Mouse (Mus musculus) colon, adult 2 months (tissue): Measurements from ENCODE around the gene Ddx39. TPM values are rescaled to one million over a fixed set of nuclear protein-coding genes. Genes with fewer than 3 reads are reported as not detected.

Source experiments
- polyA plus RNA-seq: library from polyadenylated mRNA; depleted of rRNA; stranded (reverse); fragments of >200 nt; gene quantifications from 2 replicates; pipeline ENCODE4 v1.2.3, GENCODE M21; 2012; rRNA removed

Gene Ddx39
- 42.3 and 45.4 TPM in 2 replicates for polyA plus RNA-seq

DNA sequence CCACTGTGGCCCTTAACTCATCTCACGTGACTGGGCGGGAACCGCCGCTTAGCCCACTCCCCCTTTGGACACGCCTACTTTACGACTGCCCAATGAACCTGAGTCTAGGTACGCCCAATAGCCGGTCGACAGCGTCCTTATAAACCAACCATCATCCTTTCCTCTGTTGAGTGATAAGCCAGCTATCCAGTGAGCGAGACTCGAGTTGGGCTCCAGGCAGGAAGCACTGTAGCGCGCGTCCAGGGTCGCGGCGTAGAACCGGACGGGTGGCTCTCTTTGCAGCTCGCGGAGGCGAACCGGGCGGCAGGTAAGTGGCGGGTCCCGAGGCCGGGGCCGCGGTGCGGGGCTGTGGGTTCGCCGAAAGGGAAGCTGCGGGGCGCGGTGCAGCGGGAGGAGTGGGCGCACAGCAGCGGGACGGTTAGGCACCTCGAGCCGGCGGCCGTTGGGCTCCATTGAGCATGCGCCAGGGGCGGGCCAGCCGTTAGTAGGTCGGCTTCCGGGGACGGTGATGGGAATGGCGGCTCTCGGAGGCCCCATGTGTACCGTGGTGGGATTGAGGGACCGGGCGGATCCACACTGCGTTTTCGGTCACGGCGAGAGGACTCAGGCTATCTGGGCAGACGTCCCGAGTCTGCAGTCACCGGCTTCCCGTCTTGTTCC is at the start of gene Ddx39:
Gene Ddx39 (plus strand): TSS at position 147 of the 660 bp plus-strand sequence.

GRCm38 (mm10) chr8:83665969-83666865 is 48.8 kb upstream of the Ddx39 start, which contains the start of gene Ptger1:
Ptger1 (plus strand) TSS chr8:83666678.

DNA sequence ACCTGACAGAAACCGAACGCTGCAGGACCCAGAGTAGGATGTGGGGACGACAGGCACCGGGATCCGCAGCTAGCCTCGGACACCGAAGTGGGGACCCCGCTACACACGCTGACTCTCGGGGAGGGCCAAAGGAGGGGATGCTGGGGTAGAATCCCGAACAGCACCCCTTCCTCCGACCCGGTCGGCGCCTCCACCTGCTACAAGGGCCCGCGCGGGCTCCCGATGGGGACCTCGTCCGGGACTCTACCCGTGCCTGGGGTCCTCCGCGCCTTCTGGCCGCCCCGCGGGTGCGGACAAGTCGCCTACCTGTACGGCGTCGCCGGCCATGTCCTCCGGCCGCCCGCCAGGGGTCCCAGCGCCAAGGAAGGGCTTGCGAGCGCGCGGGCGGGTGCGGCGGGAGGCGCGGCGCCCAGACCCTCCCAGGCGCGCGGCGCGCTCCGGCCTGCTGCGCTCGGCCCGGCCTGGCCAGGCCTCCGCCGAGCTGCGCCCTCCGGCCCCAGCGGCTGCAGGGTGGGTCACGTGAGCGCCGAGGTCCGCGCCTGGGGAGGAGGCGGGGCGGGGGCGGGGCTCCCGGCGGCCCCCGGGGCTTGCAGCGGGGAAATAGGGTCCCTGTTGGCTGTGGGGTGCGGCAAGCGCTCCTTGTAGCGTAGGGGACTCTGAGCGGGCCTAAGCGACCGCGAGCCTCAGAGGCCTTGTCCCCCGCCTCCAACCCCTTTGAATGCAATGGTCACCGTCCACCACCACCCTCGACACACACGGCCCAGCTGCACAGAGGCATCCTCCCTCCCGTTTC is 16.1 kb upstream of the Ddx39 start, which contains the start of gene Pkn1:
Gene Pkn1 (minus strand): TSS at position 519 of the 793 bp plus-strand sequence.

DNA sequence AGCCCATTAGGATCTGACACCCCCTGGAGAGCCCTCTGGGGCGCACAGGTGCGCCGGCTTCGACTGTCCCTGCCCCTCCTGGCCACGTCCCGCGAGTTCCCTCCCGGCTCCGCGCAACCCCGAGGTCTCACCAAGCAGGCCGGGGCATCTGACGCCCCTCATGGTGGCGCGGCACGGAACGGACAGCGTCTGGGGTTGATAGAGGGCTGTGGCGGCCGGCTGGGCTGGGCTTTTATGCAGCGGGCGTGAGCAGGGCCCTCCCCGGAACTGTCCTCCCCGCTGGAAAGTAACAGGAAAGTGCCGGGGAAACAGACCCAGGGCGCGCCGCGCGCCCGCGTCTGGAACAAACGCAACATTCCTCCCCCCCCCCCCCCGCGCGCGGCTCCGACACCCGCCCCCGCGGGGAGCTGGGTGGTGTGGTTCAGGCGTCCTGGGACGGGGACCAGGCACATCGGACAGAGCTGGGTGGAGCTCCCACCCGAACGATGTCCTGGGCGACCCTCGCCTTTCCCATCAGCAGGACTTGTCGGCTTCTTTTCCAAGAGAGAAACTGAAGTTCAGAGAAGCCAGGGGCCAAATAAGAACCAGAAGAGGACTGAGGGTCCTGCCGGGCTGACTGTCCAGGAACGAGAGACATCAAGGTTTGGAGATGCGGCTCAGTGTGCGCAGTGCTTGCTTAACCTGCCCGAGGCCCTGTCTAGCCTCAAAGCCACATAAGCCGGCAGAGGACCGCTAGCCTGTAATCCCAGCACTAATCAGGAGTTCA is 26.2 kb downstream of the Ddx39 start, which contains the start of gene Adgre5:
Gene Adgre5 (minus strand): TSS at position 351 of the 766 bp plus-strand sequence.

Other genes starting within 250 kb of the Ddx39 start
- not detected in 2 replicates for gene Olfr370, start 179.4 kb upstream of the Ddx39 start, polyA plus RNA-seq
- 413 and 526 TPM in 2 replicates for gene Ndufb7, start 148.5 kb upstream of the Ddx39 start, polyA plus RNA-seq
- 425 and 546 TPM in 2 replicates for gene Tecr, start 107.2 kb upstream of the Ddx39 start, polyA plus RNA-seq
- gene Dnajb1, start 107.0 kb upstream of the Ddx39 start, polyA plus RNA-seq: 25.6 and 32.7 TPM in 2 replicates
- 96.8 and 104 TPM in 2 replicates for gene Gipc1, start 62.5 kb upstream of the Ddx39 start, polyA plus RNA-seq
- 18.4 and 21.8 TPM in 2 replicates for gene Ptger1, start 48.5 kb upstream of the Ddx39 start, polyA plus RNA-seq
- 114 and 122 TPM in 2 replicates for gene Pkn1, start 16.0 kb upstream of the Ddx39 start, polyA plus RNA-seq
- gene Adgre5, start 26.1 kb downstream of the Ddx39 start, polyA plus RNA-seq: 69.7 and 76.2 TPM in 2 replicates
- gene Adgrl1, start 184.9 kb downstream of the Ddx39 start, polyA plus RNA-seq: 37.4 and 40.7 TPM in 2 replicates
- gene Gm10644, start 240.0 kb downstream of the Ddx39 start, polyA plus RNA-seq: 0.50 and 0.92 TPM in 2 replicates
- 23.6 and 30.4 TPM in 2 replicates for gene Asf1b, start 240.3 kb downstream of the Ddx39 start, polyA plus RNA-seq